Mouse (Mus musculus): ENCODE results near the gene Cd200r3. TPM values are rescaled to one million over a fixed set of nuclear protein-coding genes. Genes with fewer than 3 reads are reported as not detected.

Gene Cd200r3
- polyA plus RNA-seq, 1 experiment from 2014 or later = 0.79 TPM

GRCm38 (mm10) chr16:44976892-44977633, 33.6 kb downstream of the Cd200r3 start:
- whole genome bisulfite sequencing (ENCODE audit: insufficient replicate concordance) = 61% methylated on average over 6 of the region's 6 CpGs
- no peak for DNase-seq

GRCm38 (mm10) chr16:44978193-44978592, 34.7 kb downstream of the Cd200r3 start:
- WGBS (ENCODE audit: insufficient replicate concordance) = 72% methylated on average over 2 of the region's 2 CpGs

More at GRCm38 (mm10) chr16:44976892-44977633, 33.6 kb downstream of the Cd200r3 start:
- Histone ChIP-seq H3K9me3 (ENCODE audit: low read length) (no peaks in the 10 kb centered on the region), H3K9ac (replicated peaks) (no peak overlapping the region), H3K27me3 (ENCODE audit: insufficient read depth, low read length) (no peaks in the 10 kb centered on the region), H3K4me2 (ENCODE audit: low read depth, low read length) (no peak overlapping the region), H3K4me3 (ENCODE audit: low read depth, low read length) (no peak overlapping the region), H3K4me1 (ENCODE audit: insufficient read depth) (no peaks in the 10 kb centered on the region), H3K27ac (ENCODE audit: low read depth) (no peak overlapping the region), H3K36me3 (replicated peaks; ENCODE audit: insufficient read depth, low read length) (no peaks in the 10 kb centered on the region)
- no peak for ATAC-seq
- TF ChIP-seq EP300 (IDR thresholded peaks at IDR 0.05; ENCODE audit: low read depth) = no peak
- no peak for TF ChIP-seq CTCF (IDR thresholded peaks at IDR 0.05; ENCODE audit: low read depth)

GRCm38 (mm10) chr16:44979355-44979896, 35.9 kb downstream of the Cd200r3 start:
- Histone ChIP-seq H3K27ac (ENCODE audit: low read depth) (no peak overlapping the region), H3K4me1 (ENCODE audit: insufficient read depth) (no peaks in the 10 kb centered on the region), H3K36me3 (replicated peaks; ENCODE audit: insufficient read depth, low read length) (no peaks in the 10 kb centered on the region), H3K4me3 (ENCODE audit: low read depth, low read length) (no peak overlapping the region), H3K9ac (replicated peaks) (no peak overlapping the region), H3K9me3 (ENCODE audit: low read length) (no peaks in the 10 kb centered on the region), H3K4me2 (ENCODE audit: low read depth, low read length) (no peak overlapping the region), H3K27me3 (ENCODE audit: insufficient read depth, low read length) (no peaks in the 10 kb centered on the region)
- DNase-seq (no peak), ATAC-seq (no peak)
- 71% methylated on average over 3 of the region's 3 CpGs for WGBS (ENCODE audit: insufficient replicate concordance)
- TF ChIP-seq EP300 (IDR thresholded peaks at IDR 0.05; ENCODE audit: low read depth) (no peak), CTCF (IDR thresholded peaks at IDR 0.05; ENCODE audit: low read depth) (no peak)

More at GRCm38 (mm10) chr16:44978193-44978592, 34.7 kb downstream of the Cd200r3 start:
- H3K27ac ChIP-seq (ENCODE audit: low read depth) = no peak overlapping the region
- H3K36me3 ChIP-seq (replicated peaks; ENCODE audit: insufficient read depth, low read length) = no peaks in the 10 kb centered on the region
- no peak for ATAC-seq
- no peak overlapping the region for H3K4me3 ChIP-seq (ENCODE audit: low read depth, low read length)
- TF ChIP-seq CTCF (IDR thresholded peaks at IDR 0.05; ENCODE audit: low read depth) (no peak), EP300 (IDR thresholded peaks at IDR 0.05; ENCODE audit: low read depth) (no peak)
- no peaks in the 10 kb centered on the region for H3K9me3 ChIP-seq (ENCODE audit: low read length)
- no peaks in the 10 kb centered on the region for H3K4me1 ChIP-seq (ENCODE audit: insufficient read depth)
- no peak for DNase-seq
- no peaks in the 10 kb centered on the region for H3K27me3 ChIP-seq (ENCODE audit: insufficient read depth, low read length)
- no peak overlapping the region for H3K4me2 ChIP-seq (ENCODE audit: low read depth, low read length)
- no peak overlapping the region for H3K9ac ChIP-seq (replicated peaks)

GRCm38 (mm10) chr16:44982972-44983371, 39.5 kb downstream of the Cd200r3 start:
- Histone ChIP-seq H3K27me3 (ENCODE audit: insufficient read depth, low read length) (no peaks in the 10 kb centered on the region), H3K4me3 (ENCODE audit: low read depth, low read length) (no peak overlapping the region), H3K27ac (ENCODE audit: low read depth) (no peak overlapping the region), H3K4me1 (ENCODE audit: insufficient read depth) (0 out of 2 replicates have a peak, but pooled peaks cover 2% of the 10 kb centered on the region), H3K9ac (replicated peaks) (no peak overlapping the region), H3K36me3 (replicated peaks; ENCODE audit: insufficient read depth, low read length) (no peaks in the 10 kb centered on the region), H3K9me3 (ENCODE audit: low read length) (no peaks in the 10 kb centered on the region), H3K4me2 (ENCODE audit: low read depth, low read length) (no peak overlapping the region)
- TF ChIP-seq EP300 (IDR thresholded peaks at IDR 0.05; ENCODE audit: low read depth) (no peak), CTCF (IDR thresholded peaks at IDR 0.05; ENCODE audit: low read depth) (no peak)
- DNase-seq (no peak), ATAC-seq (no peak)
- 60% methylated on average over 2 of the region's 2 CpGs for WGBS (ENCODE audit: insufficient replicate concordance)

GRCm38 (mm10) chr16:44983379-44984060, 40.0 kb downstream of the Cd200r3 start:
- 55% methylated on average over 3 of the region's 3 CpGs for WGBS (ENCODE audit: insufficient replicate concordance)
- ATAC-seq (no peak), DNase-seq (no peak)
- Histone ChIP-seq H3K27ac (ENCODE audit: low read depth) (peak overlapping the region; percentile 44; the same call in 1 of the 2 replicates), H3K36me3 (replicated peaks; ENCODE audit: insufficient read depth, low read length) (no peaks in the 10 kb centered on the region), H3K9me3 (ENCODE audit: low read length) (no peaks in the 10 kb centered on the region), H3K4me1 (ENCODE audit: insufficient read depth) (0 out of 2 replicates have a peak, but pooled peaks cover 2% of the 10 kb centered on the region), H3K27me3 (ENCODE audit: insufficient read depth, low read length) (no peaks in the 10 kb centered on the region), H3K9ac (replicated peaks) (no peak overlapping the region), H3K4me3 (ENCODE audit: low read depth, low read length) (no peak overlapping the region), H3K4me2 (ENCODE audit: low read depth, low read length) (no peak overlapping the region)
- TF ChIP-seq CTCF (IDR thresholded peaks at IDR 0.05; ENCODE audit: low read depth) (no peak), EP300 (IDR thresholded peaks at IDR 0.05; ENCODE audit: low read depth) (no peak)

GRCm38 (mm10) chr16:44984111-44984510, 40.6 kb downstream of the Cd200r3 start:
- DNase-seq = no peak
- H3K27ac ChIP-seq (ENCODE audit: low read depth) = no peak overlapping the region
- H3K4me2 ChIP-seq (ENCODE audit: low read depth, low read length) = no peak overlapping the region
- no peak overlapping the region for H3K4me3 ChIP-seq (ENCODE audit: low read depth, low read length)
- H3K36me3 ChIP-seq (replicated peaks; ENCODE audit: insufficient read depth, low read length) = no peaks in the 10 kb centered on the region
- TF ChIP-seq EP300 (IDR thresholded peaks at IDR 0.05; ENCODE audit: low read depth) (no peak), CTCF (IDR thresholded peaks at IDR 0.05; ENCODE audit: low read depth) (no peak)
- H3K4me1 ChIP-seq (ENCODE audit: insufficient read depth) = 0 out of 2 replicates have a peak, but pooled peaks cover 2% of the 10 kb centered on the region
- H3K27me3 ChIP-seq (ENCODE audit: insufficient read depth, low read length) = no peaks in the 10 kb centered on the region
- H3K9ac ChIP-seq (replicated peaks) = no peak overlapping the region
- H3K9me3 ChIP-seq (ENCODE audit: low read length) = no peaks in the 10 kb centered on the region
- no peak for ATAC-seq

All from liver, postnatal 0 days (tissue).